Mouse (Mus musculus) hindbrain, embryonic 13.5 days (tissue): ENCODE results near the gene Olfr1318. TPM values are rescaled to one million over a fixed set of nuclear protein-coding genes. Genes with fewer than 3 reads are reported as not detected.

Experiments
- ATAC-seq: fragments of 200-750 bp; cut with Nextera tagmentation; 2 replicates; pipeline ENCODE4 v1.8.0; 2017; ENCODE audit warnings: moderate TSS enrichment; ENCODE audit not compliant: low FRiP score
- H3K27ac ChIP-seq: fragments of 300-500 bp; sonication (generic); 2 replicates; pipeline ENCODE4 v1.5.1; 2015; ENCODE audit warnings: inconsistent platforms, mild to moderate bottlenecking, moderate library complexity
- H3K27me3 ChIP-seq: fragments of 300-500 bp; sonication (generic); 2 replicates; pipeline ENCODE4 v1.6.1; 2015; ENCODE audit warnings: mild to moderate bottlenecking, inconsistent platforms
- H3K36me3 ChIP-seq: fragments of 300-500 bp; sonication (generic); 2 replicates; pipeline ENCODE4 v1.6.1; 2015; ENCODE audit warnings: mild to moderate bottlenecking, inconsistent platforms
- H3K4me1 ChIP-seq: fragments of 300-500 bp; sonication (generic); replicated peaks from 2 replicates; pipeline ENCODE4 v1.6.1; 2015; ENCODE audit warnings: inconsistent platforms
- H3K4me2 ChIP-seq: fragments of 300-500 bp; sonication (generic); 2 replicates; pipeline ENCODE4 v1.6.1; 2015; ENCODE audit warnings: inconsistent platforms, mild to moderate bottlenecking, moderate library complexity
- H3K4me3 ChIP-seq: fragments of 300-500 bp; sonication (generic); 2 replicates; pipeline ENCODE4 v1.5.1; 2015; ENCODE audit warnings: mild to moderate bottlenecking, inconsistent platforms
- H3K9ac ChIP-seq: fragments of 300-500 bp; sonication (generic); 2 replicates; pipeline ENCODE4 v1.6.1; 2015; ENCODE audit warnings: mild to moderate bottlenecking, inconsistent platforms
- H3K9me3 ChIP-seq: fragments of 300-500 bp; sonication (generic); 2 replicates; pipeline ENCODE4 v1.6.1; 2016; ENCODE audit warnings: inconsistent platforms
- WGBS: fragments of 180-500 bp; shearing (Covaris S2); methylation state at CpG from one replicate; pipeline ENCODE4 v1.1.7; 2015; 5-methylcytosine and 5-hydroxymethylcytosine counted together
- polyA plus RNA-seq: library from polyadenylated mRNA; unstranded; fragments of >200 nt; fragmentation: Nextera tagmentation; extraction: Ambion mirVana; gene quantifications from 2 replicates; pipeline ENCODE4 v1.2.1, GENCODE M21; 2015

The Olfr1318 gene
- polyA plus RNA-seq, result not detected in 2 replicates

GRCm38 (mm10) chr2:112153898-112154297 is at the start of gene Olfr1318:
TSS of gene Olfr1318 (plus strand) at chr2:112154198.
- no peaks in the 10 kb centered on the region for H3K27me3 ChIP-seq
- no peak within 1 kb of the TSS for H3K4me2 ChIP-seq
- H3K27ac ChIP-seq, result no peak within 1 kb of the TSS
- no peaks in the 10 kb centered on the region for H3K4me1 ChIP-seq
- no peak within 1 kb of the TSS for H3K4me3 ChIP-seq
- H3K9me3 ChIP-seq, result no peaks in the 10 kb centered on the region
- no peak within 1 kb of the TSS for H3K9ac ChIP-seq
- no peaks in the 10 kb centered on the region for H3K36me3 ChIP-seq
- no peak for ATAC-seq

GRCm38 (mm10) chr2:112115340-112115739 is 38.7 kb upstream of the Olfr1318 start, which contains the start of gene Olfr1315-ps1:
TSS of gene Olfr1315-ps1 (minus strand) at chr2:112115440.
- Histone ChIP-seq H3K4me3 (no peak within 1 kb of the TSS), H3K27me3 (no peaks in the 10 kb centered on the region), H3K4me1 (no peaks in the 10 kb centered on the region), H3K9me3 (no peaks in the 10 kb centered on the region), H3K36me3 (no peaks in the 10 kb centered on the region), H3K9ac (no peak within 1 kb of the TSS), H3K27ac (no peak within 1 kb of the TSS), H3K4me2 (no peak within 1 kb of the TSS)
- ATAC-seq, result no peak
- 81% methylated on average over 1 of the region's 1 CpGs for WGBS

GRCm38 (mm10) chr2:112134877-112135276 is 19.1 kb upstream of the Olfr1318 start, which contains the start of gene Olfr1316:
TSS of gene Olfr1316 (minus strand) at chr2:112134977.
- H3K4me3 ChIP-seq, result no peak within 1 kb of the TSS
- H3K9me3 ChIP-seq, result no peaks in the 10 kb centered on the region
- no peaks in the 10 kb centered on the region for H3K27me3 ChIP-seq
- H3K9ac ChIP-seq, result no peak within 1 kb of the TSS
- H3K4me1 ChIP-seq, result no peaks in the 10 kb centered on the region
- no peak within 1 kb of the TSS for H3K4me2 ChIP-seq
- 87% methylated on average over 2 of the region's 2 CpGs for WGBS
- no peaks in the 10 kb centered on the region for H3K36me3 ChIP-seq
- no peak for ATAC-seq
- no peak within 1 kb of the TSS for H3K27ac ChIP-seq

- no peaks in the 10 kb centered on the region for H3K4me1 ChIP-seq
- H3K9ac ChIP-seq, result no peak within 1 kb of the TSS
- WGBS, result 91% methylated on average over 2 of the region's 2 CpGs
- H3K4me3 ChIP-seq, result no peak within 1 kb of the TSS
- H3K9me3 ChIP-seq, result no peaks in the 10 kb centered on the region
- H3K27ac ChIP-seq, result no peak within 1 kb of the TSS
- no peak for ATAC-seq
- no peaks in the 10 kb centered on the region for H3K27me3 ChIP-seq
- H3K4me2 ChIP-seq, result no peak within 1 kb of the TSS
- H3K36me3 ChIP-seq, result no peaks in the 10 kb centered on the region
Measured at GRCm38 (mm10) chr2:112140029-112140428, 14.0 kb upstream of the Olfr1318 start, which contains the start of gene Olfr1317. TSS of gene Olfr1317 (plus strand) at chr2:112140329.

- H3K27me3 ChIP-seq, result no peaks in the 10 kb centered on the region
- WGBS, result 3% methylated on average over 2 of the region's 2 CpGs
- ATAC-seq, result peak; percentile 80
- no peak overlapping the region for H3K9ac ChIP-seq
- no peak overlapping the region for H3K4me3 ChIP-seq
- H3K4me1 ChIP-seq, result no peaks in the 10 kb centered on the region
- H3K36me3 ChIP-seq, result no peaks in the 10 kb centered on the region
- H3K27ac ChIP-seq, result no peak overlapping the region
- no peak overlapping the region for H3K4me2 ChIP-seq
- H3K9me3 ChIP-seq, result no peaks in the 10 kb centered on the region
Measured at GRCm38 (mm10) chr2:112196859-112197258, 42.9 kb downstream of the Olfr1318 start.

GRCm38 (mm10) chr2:112203056-112203455 is 49.1 kb downstream of the Olfr1318 start:
- no peaks in the 10 kb centered on the region for H3K36me3 ChIP-seq
- no peak for ATAC-seq
- no peak overlapping the region for H3K4me2 ChIP-seq
- no peak overlapping the region for H3K27ac ChIP-seq
- WGBS, result 76% methylated on average over 6 of the region's 6 CpGs
- no peaks in the 10 kb centered on the region for H3K9me3 ChIP-seq
- no peak overlapping the region for H3K9ac ChIP-seq
- H3K4me1 ChIP-seq, result no peaks in the 10 kb centered on the region
- no peak overlapping the region for H3K4me3 ChIP-seq
- H3K27me3 ChIP-seq, result no peaks in the 10 kb centered on the region

Other genes with a start within 250 kb of the Olfr1318 start
- gene Olfr1306, start 237.9 kb upstream of the Olfr1318 start, polyA plus RNA-seq, result not detected in 2 replicates
- not detected in 2 replicates for gene Olfr1307, start 204.8 kb upstream of the Olfr1318 start, polyA plus RNA-seq
- not detected in 2 replicates for gene Olfr1308, start 189.3 kb upstream of the Olfr1318 start, polyA plus RNA-seq
- gene Olfr1309, start 163.9 kb upstream of the Olfr1318 start, polyA plus RNA-seq, result not detected in 2 replicates
- not detected in 2 replicates for gene Olfr1310, start 141.5 kb upstream of the Olfr1318 start, polyA plus RNA-seq
- gene Olfr1311, start 129.8 kb upstream of the Olfr1318 start, polyA plus RNA-seq, result not detected in 2 replicates
- gene Olfr1312, start 104.0 kb upstream of the Olfr1318 start, polyA plus RNA-seq, result not detected in 2 replicates
- not detected in 2 replicates for gene Olfr1313, start 76.4 kb upstream of the Olfr1318 start, polyA plus RNA-seq
- gene Olfr1314, start 57.4 kb upstream of the Olfr1318 start, polyA plus RNA-seq, result not detected in 2 replicates
- gene Olfr1315-ps1, start 38.8 kb upstream of the Olfr1318 start, polyA plus RNA-seq, result not detected in 2 replicates
- not detected in 2 replicates for gene Olfr1316, start 19.2 kb upstream of the Olfr1318 start, polyA plus RNA-seq
- not detected in 2 replicates for gene Olfr1317, start 13.9 kb upstream of the Olfr1318 start, polyA plus RNA-seq
- gene Lpcat4, start 85.3 kb downstream of the Olfr1318 start, polyA plus RNA-seq, result 14.9 and 15.5 TPM in 2 replicates
- 0.05 TPM in 1 of 2 replicates, not detected in the other for gene Nutm1, start 105.1 kb downstream of the Olfr1318 start, polyA plus RNA-seq
- gene Nop10, start 107.7 kb downstream of the Olfr1318 start, polyA plus RNA-seq, result 154 and 160 TPM in 2 replicates
- gene Slc12a6, start 111.6 kb downstream of the Olfr1318 start, polyA plus RNA-seq, result 16.5 and 17.2 TPM in 2 replicates
- gene Gm21985, start 112.1 kb downstream of the Olfr1318 start, polyA plus RNA-seq, result not detected in 2 replicates
- gene Emc4, start 213.8 kb downstream of the Olfr1318 start, polyA plus RNA-seq, result 164 and 168 TPM in 2 replicates
- 36.9 and 37.1 TPM in 2 replicates for gene Katnbl1, start 225.0 kb downstream of the Olfr1318 start, polyA plus RNA-seq